Mouse (Mus musculus): ENCODE data around the gene Shroom3. TPM values are rescaled to one million over a fixed set of nuclear protein-coding genes. Genes with fewer than 3 reads are reported as not detected.

The Shroom3 gene
- polyA plus RNA-seq, 1 experiment from 2014 or later: 5.0 TPM

DNA sequence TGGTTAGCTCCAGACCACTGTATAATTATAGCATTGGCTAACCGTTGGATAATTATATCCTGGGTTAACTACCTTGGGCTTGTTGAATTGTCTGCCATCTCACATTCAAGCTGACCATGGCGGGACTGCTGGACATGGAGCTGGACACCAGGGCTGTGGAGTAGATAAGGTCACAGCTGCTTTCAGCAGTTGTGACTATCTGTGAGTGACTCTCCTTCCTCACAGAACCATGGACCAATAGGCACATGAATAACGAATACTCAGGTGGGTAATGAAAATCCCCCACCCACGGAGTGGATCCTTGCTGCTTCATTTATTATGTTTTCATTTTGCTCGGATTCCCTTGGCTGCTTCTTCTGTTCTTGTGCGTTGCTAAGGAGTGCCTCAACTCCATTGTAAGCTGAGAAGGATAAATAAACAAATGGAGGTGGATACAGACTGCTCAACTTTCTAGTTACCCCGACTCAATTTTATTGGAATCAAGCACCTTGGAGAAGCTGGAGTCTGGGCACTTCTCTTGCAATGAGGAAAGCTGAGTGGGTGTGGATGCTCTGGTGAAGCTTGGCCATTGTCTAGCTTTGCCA lies 84.1 kb downstream of the Shroom3 start:
- Histone ChIP-seq H3K4me3 (no peak overlapping the region), H3K36me3 (no peaks in the 10 kb centered on the region), H3K27me3 (ENCODE audit: low read depth, poor library complexity, severe bottlenecking) (no peaks in the 10 kb centered on the region), H3K9me3 (replicated peaks) (no peaks in the 10 kb centered on the region), H3K27ac (no peak overlapping the region), H3K4me1 (peaks cover 11% of the 10 kb centered on the region)
- 60% methylated on average over 7 of the region's 7 CpGs for WGBS
- no peak for DNase-seq (ENCODE audit: low spot score)

DNA sequence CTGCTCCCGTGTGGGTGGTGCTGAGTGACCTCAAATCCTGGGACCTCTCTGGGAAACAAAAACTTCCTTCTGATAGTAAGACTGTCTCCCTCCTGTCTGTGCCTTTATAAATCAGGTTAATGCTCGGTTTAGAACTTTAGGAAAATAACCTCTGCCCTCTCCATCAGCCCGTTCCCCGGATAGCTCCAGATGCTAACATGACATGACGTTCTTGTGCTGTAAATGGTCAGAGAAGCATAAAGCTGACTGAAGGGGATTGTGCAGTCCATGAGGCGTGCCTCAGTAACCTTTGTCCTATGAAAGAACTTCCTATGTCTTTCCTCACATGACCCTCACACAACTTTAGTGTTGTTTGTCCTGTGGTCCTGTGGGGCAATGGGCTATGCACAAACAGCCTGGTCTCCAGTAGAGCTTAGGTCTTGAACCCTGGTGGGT lies 84.6 kb downstream of the Shroom3 start:
- DNase-seq (ENCODE audit: low spot score): no peak
- H3K4me3 ChIP-seq: no peak overlapping the region
- 55% methylated on average over 6 of the region's 6 CpGs for WGBS
- H3K4me1 ChIP-seq: peaks cover 9% of the 10 kb centered on the region
- no peaks in the 10 kb centered on the region for H3K9me3 ChIP-seq (replicated peaks)
- no peak overlapping the region for H3K27ac ChIP-seq
- no peaks in the 10 kb centered on the region for H3K27me3 ChIP-seq (ENCODE audit: low read depth, poor library complexity, severe bottlenecking)
- no peaks in the 10 kb centered on the region for H3K36me3 ChIP-seq

DNA sequence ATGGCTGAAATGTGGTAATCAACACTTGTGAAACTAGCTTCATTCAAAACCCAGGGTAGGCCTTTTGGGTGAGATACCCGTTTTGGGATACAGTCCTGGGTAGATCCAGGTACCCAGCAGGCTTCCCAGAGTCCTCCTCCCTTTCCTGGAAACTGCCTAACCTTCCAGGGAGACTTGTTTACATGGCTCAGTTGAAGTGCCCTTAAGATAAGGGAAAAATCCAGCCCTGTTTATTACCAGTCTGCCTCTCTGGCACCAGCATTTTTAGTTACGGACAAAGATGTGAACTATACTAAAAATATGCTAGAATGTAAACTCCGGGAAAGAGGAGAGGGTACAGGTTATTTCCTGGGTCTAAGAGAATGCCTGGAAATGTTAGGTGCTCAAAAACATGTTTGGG lies 90.6 kb downstream of the Shroom3 start:
- DNase-seq (ENCODE audit: low spot score): no peak
- Histone ChIP-seq H3K27me3 (ENCODE audit: low read depth, poor library complexity, severe bottlenecking) (no peaks in the 10 kb centered on the region), H3K27ac (no peak overlapping the region), H3K9me3 (replicated peaks) (no peaks in the 10 kb centered on the region), H3K36me3 (no peaks in the 10 kb centered on the region), H3K4me1 (no peaks in the 10 kb centered on the region), H3K4me3 (no peak overlapping the region)
- 74% methylated on average over 3 of the region's 3 CpGs for WGBS

DNA sequence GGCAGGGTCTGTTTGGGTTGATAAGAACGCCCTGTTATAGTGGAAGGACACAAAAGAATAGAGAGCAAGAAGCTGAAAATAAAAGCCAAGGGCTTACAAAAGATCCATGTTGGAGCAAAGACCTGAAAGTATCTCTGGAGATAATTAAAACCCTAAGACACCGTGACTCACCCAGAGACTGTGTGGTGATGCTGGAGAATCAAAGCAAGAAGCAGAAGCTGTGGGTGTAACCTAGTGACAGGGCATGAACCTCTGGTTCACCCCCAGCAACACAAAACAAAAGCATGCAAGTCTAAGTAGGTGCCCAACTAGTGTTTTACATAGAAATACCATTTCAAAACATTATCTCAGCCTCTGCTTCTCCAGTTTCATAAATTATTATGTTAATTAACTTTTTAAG lies 91.2 kb downstream of the Shroom3 start:
- DNase-seq (ENCODE audit: low spot score): no peak
- H3K4me1 ChIP-seq: no peaks in the 10 kb centered on the region
- H3K4me3 ChIP-seq: no peak overlapping the region
- H3K27ac ChIP-seq: no peak overlapping the region
- H3K27me3 ChIP-seq (ENCODE audit: low read depth, poor library complexity, severe bottlenecking): no peaks in the 10 kb centered on the region
- H3K9me3 ChIP-seq (replicated peaks): no peaks in the 10 kb centered on the region
- 65% methylated on average over 2 of the region's 2 CpGs for WGBS
- no peaks in the 10 kb centered on the region for H3K36me3 ChIP-seq

DNA sequence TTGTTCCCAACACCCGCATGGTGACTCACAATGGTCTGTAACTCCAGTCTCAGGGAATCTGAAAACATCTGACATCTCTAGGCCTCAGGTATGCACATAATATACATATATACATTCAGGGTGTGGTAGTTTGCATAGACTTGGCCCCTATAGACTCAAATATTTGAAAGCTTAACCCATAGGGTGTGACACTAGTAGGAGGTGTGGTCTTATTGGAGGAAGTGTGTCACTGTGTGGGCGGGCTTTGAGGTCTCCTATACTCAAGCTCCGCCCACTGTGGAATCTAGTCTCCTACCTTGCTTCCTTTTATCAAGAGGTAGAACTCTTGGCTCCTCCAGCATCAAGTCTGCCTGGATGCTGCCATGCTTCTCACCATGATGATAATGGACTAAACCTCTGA lies 91.7 kb downstream of the Shroom3 start:
- Histone ChIP-seq H3K4me3 (no peak overlapping the region), H3K27ac (no peak overlapping the region), H3K4me1 (no peaks in the 10 kb centered on the region), H3K27me3 (ENCODE audit: low read depth, poor library complexity, severe bottlenecking) (no peaks in the 10 kb centered on the region), H3K36me3 (no peaks in the 10 kb centered on the region), H3K9me3 (replicated peaks) (no peaks in the 10 kb centered on the region)
- no peak for DNase-seq (ENCODE audit: low spot score)
- 89% methylated on average over 3 of the region's 3 CpGs for WGBS

DNA sequence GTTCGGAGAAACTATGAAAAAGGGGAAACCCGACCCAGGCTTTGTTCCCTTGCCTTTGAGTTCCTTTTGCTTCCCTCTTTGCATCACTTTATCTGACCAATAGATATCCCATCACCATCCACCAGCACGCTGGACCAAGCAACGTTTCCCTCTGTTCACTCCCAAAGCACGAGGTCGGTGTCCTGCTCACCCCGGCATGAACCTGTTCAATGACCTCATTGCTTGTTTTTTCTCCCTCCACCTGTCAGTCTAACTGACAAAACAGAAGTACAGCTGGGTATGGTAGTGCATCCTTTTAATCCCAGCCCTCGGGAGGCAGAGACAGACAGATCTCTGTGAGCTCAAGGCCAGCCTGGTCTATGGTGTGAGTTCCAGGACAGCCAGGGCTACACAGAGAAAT lies 95.2 kb downstream of the Shroom3 start:
- 82% methylated on average over 8 of the region's 8 CpGs for WGBS
- Histone ChIP-seq H3K4me3 (no peak overlapping the region), H3K36me3 (no peaks in the 10 kb centered on the region), H3K27me3 (ENCODE audit: low read depth, poor library complexity, severe bottlenecking) (no peaks in the 10 kb centered on the region), H3K27ac (no peak overlapping the region), H3K9me3 (replicated peaks) (no peaks in the 10 kb centered on the region), H3K4me1 (0 out of 2 replicates have a peak, but pooled peaks cover under 1% of the 10 kb centered on the region)
- DNase-seq (ENCODE audit: low spot score): no peak

DNA sequence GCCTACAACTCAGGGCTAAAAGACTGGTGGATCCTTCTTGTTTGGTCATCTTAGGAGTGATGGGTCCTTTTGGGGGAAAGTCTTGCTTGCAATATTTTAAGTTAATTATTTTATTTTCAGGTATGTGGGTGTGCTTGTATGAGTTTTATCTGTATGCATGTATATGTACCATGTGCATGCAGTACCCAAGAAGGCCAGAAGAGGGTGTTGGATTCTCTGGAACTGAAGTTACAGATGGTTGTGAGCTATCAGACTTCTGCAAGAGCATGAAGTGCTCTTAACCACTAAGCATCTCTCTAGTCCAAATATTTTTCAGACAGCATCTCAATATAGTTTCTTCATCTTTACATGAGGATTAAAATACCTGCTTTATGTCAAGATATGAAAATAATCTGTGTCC lies 97.8 kb downstream of the Shroom3 start:
- Histone ChIP-seq H3K27ac (no peak overlapping the region), H3K4me3 (no peak overlapping the region), H3K27me3 (ENCODE audit: low read depth, poor library complexity, severe bottlenecking) (no peaks in the 10 kb centered on the region), H3K36me3 (no peaks in the 10 kb centered on the region), H3K9me3 (replicated peaks) (no peaks in the 10 kb centered on the region), H3K4me1 (peaks cover 11% of the 10 kb centered on the region)
- no peak for DNase-seq (ENCODE audit: low spot score)

DNA sequence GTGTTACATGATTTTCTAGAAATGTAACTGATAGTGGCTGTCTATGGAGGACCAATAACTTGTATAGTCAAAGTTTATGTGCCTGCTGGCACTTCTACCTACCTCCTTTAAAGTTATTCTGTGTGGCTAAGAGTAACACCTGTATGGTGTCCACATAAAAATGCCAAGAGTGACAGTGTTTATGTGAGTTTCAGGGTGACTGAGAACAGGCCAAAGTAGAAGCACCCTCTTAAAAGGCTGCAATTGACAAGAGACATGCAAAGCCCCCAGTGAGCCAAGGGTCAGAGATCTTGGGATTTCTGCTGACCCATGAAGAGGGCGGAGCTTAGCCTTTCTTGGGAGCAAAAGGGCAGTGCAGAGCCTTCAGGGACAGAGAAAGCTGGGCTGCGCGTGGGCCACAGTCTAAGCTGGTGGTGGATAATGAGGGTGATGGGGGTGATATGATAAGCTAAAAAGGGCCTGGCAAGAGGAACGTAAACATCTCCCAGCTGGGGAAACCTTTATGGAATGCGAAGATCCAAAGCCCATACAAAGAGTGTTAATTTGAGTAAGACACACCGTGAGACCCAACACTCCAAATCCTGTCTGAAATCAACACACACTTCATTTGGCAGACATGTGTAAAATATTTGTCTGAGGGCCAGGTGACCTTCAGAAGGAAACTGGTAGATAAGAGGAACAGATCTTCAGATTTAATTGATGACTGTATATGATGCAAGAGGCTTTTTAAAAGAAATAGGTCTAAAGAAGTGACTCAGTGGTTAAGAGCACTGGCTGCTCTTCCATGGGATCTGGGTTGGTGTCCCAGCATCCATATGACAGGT lies 101.0 kb downstream of the Shroom3 start:
- no peak for DNase-seq (ENCODE audit: low spot score)

DNA sequence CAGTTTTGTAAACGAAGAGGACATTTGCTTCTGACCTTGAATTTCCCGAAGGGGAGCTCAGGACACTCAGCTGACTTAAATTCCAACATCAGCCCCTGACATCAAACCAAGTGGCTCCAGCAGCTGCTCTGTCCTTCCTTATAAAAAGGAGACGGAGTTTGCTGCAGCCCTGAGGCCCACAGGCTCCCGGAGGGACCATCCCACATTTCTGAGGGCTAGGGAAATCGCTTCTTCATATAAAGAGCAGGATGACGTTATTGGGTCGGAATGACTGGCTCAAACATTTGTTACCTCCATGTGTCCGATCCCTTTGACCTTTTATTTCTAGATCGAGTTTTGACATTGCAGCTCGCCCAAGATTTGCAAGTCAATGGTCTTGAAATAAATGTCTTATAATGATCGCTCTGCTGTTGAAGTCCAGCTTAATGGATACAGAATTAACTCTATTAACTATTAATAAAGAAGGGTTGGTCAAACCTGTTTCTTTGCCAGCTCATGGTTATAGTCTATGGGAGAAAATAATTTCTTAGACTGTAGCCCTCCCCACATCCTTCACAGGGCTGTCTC lies 102.7 kb downstream of the Shroom3 start:
- H3K9me3 ChIP-seq (replicated peaks): no peaks in the 10 kb centered on the region
- H3K4me1 ChIP-seq: peaks cover 11% of the 10 kb centered on the region
- no peaks in the 10 kb centered on the region for H3K36me3 ChIP-seq
- no peaks in the 10 kb centered on the region for H3K27me3 ChIP-seq (ENCODE audit: low read depth, poor library complexity, severe bottlenecking)
- no peak overlapping the region for H3K4me3 ChIP-seq
- no peak overlapping the region for H3K27ac ChIP-seq
- 91% methylated on average over 11 of the region's 11 CpGs for WGBS
- DNase-seq (ENCODE audit: low spot score): no peak

More for the DNA sequence above, 101.0 kb downstream of the Shroom3 start:
- 42% methylated on average over 6 of the region's 6 CpGs for WGBS
- Histone ChIP-seq H3K4me1 (peaks cover 11% of the 10 kb centered on the region), H3K9me3 (replicated peaks) (no peaks in the 10 kb centered on the region), H3K36me3 (no peaks in the 10 kb centered on the region), H3K27ac (no peak overlapping the region), H3K4me3 (no peak overlapping the region), H3K27me3 (ENCODE audit: low read depth, poor library complexity, severe bottlenecking) (no peaks in the 10 kb centered on the region)

DNA sequence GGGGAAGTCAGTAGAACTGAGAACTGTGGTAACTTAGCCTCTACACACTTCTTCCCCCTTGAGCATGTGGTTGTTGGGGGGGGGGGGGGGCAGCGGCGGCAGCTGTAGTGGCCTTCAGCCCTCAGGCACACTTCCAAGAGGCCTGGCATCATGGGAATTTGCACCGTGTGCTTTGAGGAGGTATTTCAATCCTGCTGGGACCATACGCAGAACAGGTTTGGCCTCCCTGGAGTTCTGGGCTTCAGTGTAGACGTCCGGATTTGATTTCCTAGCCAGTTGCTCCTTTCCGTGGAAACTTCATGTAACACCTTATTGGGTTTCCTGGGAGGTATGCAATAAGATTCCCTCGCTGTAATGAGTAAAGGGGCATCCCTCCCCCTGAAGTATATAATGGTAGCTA lies 105.8 kb downstream of the Shroom3 start:
- H3K4me3 ChIP-seq: no peak overlapping the region
- H3K9me3 ChIP-seq (replicated peaks): no peaks in the 10 kb centered on the region
- DNase-seq (ENCODE audit: low spot score): no peak
- no peaks in the 10 kb centered on the region for H3K36me3 ChIP-seq
- no peak overlapping the region for H3K27ac ChIP-seq
- no peaks in the 10 kb centered on the region for H3K27me3 ChIP-seq (ENCODE audit: low read depth, poor library complexity, severe bottlenecking)
- H3K4me1 ChIP-seq: peaks cover 6% of the 10 kb centered on the region
- WGBS: 74% methylated on average over 8 of the region's 8 CpGs

DNA sequence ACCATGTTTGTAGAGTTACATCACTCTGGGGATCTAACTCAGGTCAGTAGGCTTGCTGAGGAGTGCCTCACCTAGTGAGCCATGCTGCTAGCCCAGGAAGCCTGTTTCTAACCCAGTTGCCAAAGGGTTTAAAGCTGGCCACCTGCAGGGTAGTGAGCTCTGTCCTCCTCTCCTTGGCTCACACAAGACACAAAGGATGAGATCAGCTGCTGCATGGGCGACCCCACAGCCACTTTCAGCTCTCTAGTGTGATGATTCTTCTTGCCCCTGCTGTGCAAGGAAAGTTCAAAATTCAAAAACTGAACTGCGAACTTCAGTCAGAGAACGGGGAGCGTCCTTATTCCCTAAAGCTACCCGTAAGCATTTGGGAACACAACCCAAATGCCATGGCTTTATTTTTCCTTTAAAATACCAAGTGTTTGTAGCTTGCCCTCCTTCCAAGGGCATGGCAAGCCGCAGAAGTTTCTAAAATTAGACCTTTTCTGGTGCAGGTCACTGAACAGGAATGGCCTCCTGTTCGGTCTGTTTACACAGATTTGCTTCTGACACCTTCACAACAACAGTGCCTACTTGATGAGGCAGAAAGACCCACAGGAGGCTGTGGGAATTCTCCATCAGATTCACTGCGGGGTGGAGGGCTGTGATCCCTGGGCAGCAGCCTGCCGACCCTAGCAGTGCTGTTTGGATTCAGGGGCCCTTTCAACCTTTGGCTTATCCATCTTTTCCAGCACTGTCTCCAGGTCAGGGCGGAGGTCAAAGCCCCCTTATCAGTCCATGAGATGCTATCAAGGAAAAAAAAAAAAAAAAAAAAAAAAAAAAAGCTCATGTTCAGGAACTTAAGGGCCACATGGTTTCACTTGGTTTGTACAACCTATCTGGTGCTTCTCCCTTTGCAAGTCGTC lies 113.1 kb downstream of the Shroom3 start:
- H3K4me1 ChIP-seq: no peaks in the 10 kb centered on the region
- no peaks in the 10 kb centered on the region; the same call in 1 of the 2 replicates for H3K9me3 ChIP-seq (replicated peaks)
- DNase-seq (ENCODE audit: low spot score): no peak
- H3K4me3 ChIP-seq: no peak overlapping the region
- H3K27ac ChIP-seq: no peak overlapping the region
- H3K27me3 ChIP-seq (ENCODE audit: low read depth, poor library complexity, severe bottlenecking): no peaks in the 10 kb centered on the region
- no peaks in the 10 kb centered on the region for H3K36me3 ChIP-seq
- 43% methylated on average over 11 of the region's 11 CpGs for WGBS

DNA sequence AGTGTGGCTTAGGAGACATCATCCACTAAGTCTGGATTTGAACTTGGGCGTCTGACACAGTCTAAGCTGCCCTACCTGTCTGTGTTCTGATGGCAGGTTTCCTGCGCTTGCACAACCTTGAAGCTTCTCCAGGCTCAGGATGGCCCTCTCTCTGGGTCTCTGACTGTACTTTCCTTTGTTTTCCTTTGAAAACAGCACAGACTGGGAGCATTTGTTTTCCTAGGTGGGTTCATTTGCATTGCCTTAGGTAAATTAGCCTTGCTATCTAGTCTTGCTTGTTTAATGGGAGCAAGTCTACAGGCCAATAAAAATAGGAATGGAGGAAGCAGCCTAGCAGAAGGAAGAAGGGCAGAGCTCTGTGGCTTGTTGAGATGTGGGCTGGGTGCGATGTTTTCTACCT lies 114.7 kb downstream of the Shroom3 start:
- Histone ChIP-seq H3K36me3 (no peaks in the 10 kb centered on the region), H3K27me3 (ENCODE audit: low read depth, poor library complexity, severe bottlenecking) (no peaks in the 10 kb centered on the region), H3K4me3 (no peak overlapping the region), H3K4me1 (no peaks in the 10 kb centered on the region), H3K27ac (no peak overlapping the region), H3K9me3 (replicated peaks) (no peaks in the 10 kb centered on the region; the same call in 1 of the 2 replicates)
- WGBS: 78% methylated on average over 3 of the region's 3 CpGs
- DNase-seq (ENCODE audit: low spot score): no peak

Measured in limb, embryonic 10.5 days (tissue).